Mouse (Mus musculus) cerebellum, adult 9-10 months (tissue): ENCODE measurements around the gene Dtnbp1.

ENCODE experiments used
- DNase-seq: peaks from one replicate; pipeline ENCODE4 v3.0.0; 2022

Gene Dtnbp1

DNA sequence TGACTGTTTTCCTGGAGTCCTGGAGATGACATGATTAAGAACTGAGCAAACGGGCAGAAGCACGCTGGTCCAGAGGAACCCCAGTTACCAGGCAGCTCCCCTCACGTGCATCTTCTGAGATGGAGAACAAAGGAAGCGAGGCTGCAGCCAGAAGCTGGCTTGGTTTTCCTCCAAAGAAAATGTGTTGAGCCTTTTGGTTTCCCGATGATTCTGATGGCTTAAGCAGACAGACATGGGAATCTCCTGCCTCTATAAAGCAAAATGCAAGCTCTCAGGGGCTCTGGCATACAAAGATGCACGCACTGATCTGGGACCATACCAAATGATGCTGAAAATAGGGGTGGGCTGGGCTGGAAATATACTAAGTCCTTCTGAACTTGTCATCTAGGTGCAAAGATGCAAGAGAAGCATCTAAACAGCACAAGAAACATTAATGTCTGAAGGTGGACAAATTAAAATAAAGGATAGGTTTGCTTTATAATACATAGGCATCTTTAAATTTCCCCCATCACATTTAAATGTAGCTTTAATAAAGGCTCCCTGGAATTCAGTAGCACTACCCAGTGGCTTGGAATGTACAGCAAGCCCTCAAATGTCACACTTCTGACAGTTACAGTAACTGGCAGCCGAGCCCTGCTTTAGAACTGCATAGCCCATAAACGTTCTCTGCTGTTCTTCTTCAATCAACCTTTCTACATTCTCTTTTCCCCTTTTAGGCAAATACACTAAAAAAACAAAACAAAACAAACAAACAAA is 54.9 kb downstream of the Dtnbp1 start:
- DNase-seq, result peak; percentile 56

DNA sequence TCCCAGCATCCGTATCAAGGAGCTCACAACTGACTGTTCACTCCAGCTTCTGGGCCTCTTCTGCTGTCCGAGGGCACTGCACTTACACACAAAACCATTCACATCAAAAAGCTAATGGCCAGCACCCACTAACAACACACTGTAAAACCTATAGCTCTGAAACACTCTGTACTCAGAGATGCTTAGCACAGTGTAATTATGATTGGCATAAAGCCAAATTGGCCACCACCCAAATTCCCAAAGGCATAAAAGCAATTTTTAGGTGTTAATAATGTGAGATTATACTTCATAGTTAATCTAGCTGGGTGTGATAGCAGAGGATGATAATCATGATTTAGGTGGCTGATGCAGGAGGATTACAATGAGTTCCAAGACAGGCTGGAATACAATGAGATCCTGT is 58.3 kb downstream of the Dtnbp1 start:
- DNase-seq, result no peak

DNA sequence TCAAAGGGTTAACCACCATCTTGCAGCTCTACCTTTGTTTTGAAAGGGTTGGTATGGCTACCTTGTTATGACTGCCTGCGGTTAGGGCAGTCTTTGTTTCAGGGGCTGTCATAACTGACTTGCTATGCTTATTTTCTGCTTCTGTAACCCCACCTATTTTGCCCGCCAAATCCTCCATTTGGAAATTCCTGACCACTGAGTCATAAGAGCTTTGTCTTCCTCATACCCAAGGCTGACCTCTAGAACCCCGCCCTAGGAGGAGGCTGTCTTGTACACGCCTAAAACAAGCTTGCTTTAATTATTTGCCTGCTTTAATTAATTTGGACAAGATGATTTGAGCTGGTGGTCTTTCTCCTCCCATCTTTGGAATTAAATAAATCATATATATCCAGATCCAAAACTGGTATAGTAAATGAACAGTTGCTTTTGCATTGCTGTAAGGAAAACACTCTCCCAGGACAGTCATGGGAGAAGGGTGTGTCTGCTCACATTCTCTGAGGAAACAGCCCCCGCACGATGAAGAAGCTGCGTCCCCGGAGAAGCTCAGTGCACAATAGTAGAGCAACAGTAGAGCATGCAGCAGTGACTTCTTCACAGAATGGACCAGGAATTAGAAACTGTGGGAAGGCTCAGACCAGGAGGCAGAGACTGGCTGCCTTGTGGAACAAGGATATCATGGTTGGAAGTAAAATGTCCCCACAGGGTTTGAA is 62.5 kb downstream of the Dtnbp1 start:
- no peak for DNase-seq

DNA sequence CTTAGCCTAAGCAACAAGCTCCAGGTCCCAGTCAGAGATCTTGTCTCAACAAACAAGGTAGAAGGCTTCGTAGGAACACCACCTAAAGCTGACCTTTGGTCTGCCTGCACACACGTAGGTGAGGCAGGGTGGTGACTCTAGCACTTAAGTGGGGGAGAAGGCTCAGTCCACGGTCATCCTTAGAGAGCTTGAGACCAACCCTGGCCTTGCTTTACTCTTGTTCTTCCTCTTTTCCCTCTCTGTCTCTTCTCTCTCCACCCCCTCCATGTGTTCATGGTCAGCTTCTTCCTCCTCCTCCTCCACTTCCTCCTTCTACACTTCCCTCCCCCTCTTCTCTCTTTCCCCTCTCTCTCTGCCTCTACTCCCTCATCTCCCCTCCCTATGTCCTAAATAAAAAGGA is 64.3 kb downstream of the Dtnbp1 start:
- no peak for DNase-seq

DNA sequence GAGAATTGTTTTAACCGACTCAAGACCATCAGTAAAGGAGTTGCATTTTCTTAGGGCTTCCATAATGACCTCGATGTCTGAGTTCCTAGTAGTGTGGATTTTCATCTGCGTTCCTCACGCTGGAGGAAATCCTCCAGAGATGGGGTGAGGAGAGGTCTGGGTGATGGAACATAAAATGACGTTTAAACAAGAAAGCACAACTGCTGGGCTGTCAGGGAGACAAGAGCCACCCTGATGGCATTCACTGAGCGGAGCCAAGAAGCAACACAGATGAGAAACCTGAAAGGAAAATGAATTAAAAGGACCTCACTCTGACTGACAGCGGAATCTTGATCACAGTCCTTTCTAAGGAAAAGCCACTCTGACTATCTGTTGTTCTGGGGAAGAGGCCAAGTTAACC is 68.4 kb downstream of the Dtnbp1 start:
- no peak for DNase-seq

DNA sequence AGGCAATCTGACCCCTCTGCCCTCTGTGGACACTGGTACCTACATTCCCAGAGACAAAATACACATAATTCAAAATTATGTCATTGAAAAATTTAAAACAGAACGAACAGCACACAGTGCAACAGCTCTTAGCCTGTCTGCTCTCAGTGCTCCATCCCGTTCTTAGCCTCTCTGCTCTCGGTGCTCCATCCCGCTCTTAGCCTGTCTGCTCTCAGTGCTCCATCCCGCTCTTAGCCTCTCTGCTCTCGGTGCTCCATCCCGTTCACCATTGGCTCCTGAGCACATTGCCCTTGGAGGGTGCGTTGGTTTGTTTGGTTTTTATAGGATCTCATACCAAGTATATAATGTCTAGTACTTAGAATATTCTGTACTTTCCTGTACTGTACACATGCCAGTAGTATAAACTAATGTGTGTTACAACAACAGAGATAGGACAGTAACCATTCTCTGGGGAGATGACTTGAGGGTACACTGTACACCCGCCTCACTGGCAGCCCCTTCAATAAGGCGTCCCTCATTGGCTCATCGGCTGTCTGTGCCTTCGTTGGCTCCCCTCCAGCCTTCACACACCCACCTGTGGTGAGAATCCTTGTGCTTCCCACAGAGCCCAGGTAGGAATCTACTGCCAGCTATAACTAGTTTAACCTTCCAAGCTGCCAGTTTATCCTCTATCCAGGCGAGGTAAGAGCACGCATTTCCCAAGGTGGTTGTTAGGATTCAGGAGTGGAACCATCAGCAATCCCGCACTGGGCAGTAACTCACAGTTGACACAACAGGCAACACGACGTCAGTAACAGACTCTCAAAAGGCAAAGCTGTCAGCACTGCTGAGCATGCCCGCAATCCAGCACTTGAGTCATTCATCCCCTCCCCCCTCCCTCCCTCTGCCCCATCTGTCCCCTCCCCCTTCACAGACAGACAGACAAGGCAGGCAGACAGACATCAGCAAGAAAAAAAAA is 69.4 kb downstream of the Dtnbp1 start:
- DNase-seq, result no peak

DNA sequence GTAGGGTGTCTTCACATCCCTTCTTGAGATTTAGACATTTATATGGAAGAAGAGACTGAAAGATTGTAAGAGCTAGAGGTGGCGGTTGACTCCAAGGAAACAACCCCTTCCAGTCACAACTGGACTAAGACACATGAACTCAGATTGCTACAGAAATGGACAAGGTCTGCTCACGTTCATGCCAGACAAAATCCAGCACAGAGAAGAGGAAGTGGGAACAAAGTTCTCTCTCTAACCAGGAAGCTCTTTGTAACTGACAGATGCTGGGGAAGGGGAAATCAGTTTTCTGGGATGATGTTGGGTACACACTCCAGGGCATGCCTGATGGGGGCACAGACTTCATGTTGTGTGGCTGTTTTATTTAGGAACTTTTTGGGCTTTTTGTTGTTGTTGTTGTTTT is 75.6 kb downstream of the Dtnbp1 start:
- DNase-seq, result no peak

DNA sequence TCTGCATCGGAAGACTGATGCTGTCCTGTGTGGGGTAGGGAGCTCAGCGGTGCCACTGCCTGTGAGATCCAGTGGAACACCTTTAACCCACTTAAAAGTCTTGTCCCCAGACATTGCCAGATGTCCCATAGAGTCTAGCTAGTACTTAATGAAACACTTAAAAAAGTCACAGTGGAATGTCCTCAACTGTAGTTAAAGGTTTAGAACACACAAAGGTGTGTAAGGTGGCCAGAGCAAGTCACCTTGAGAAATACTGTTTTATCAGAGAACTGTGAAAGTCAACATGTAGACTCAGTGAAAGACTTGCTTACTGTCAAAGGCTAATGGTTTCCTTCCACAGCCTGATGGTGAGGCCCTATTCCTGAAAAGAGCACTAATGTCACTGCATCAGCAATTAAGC is 76.8 kb downstream of the Dtnbp1 start:
- no peak for DNase-seq

DNA sequence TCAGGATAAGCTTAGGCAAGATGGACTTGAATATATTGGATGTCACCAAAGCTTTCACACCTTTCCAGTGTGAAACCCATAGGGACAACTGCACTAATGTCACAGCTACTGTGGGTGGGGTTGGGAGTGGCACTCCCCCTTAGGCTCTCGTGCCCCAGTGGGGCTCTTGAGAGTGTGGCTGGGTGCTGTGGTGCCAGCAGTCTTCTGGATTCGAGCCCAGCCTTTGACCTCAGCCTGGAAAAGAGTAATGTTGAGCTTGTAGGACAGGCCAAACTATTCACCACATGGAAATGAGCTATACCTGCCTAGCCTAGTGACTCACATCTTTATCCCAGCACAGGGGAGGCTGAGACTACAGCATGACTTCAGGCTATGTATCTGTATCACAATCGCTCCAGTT is 77.9 kb downstream of the Dtnbp1 start:
- no peak for DNase-seq

DNA sequence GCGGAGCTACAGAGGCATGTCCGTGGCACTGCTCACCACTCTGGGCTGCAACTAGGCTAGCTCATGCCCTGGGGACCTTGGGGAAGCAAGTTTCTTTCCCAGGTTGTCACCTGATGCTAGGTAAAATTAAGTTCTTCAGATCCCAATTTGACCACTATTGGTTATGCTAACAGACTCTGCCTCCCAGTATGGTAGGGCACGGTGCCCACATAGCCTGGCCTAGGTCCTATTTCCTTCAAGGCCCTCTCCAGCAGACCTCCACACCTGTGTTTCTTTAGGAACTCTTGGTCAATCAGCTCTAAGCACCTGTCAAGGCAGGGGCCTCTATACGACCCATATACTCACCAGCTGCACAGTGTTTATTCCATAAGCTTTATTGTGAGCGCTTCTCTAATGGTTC is 80.2 kb downstream of the Dtnbp1 start:
- DNase-seq, result peak; percentile 54

DNA sequence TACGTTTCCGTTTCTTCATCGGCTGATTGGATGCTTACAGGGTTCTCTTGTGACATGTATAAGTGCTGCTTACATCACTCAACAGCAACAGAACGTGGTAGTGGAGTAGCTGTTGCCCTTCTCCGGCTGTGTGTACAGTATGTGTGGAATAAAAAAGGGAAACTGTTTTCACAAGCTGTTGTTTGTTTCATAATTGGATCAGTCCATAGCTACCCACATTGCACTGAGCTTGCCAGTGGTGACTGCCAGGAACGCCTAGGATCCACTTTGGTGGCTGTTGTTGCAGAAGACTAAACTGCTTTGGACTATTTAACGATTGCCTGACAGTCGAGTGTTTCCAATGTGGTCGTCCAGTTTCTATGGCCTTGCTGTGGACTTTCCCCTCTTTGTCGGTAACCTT is 80.9 kb downstream of the Dtnbp1 start:
- no peak for DNase-seq

DNA sequence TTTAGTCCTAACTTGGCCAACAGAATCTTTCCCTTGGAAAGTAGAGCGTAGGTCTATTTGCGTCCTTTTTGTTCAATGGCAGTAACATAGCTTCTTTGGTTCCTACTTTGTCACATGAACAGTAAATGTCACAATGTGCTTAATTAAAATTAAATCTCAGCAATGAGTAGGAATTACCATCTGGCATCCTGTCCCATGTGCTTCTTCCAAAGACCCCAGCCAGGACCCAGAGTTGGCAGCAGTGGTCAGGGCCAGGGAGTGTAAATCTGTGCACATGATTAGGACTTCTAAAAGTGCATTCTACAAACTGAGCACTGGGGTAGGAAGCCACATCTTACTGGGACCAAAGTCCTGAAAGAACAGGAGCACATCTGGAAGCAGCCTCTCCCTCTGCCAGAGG is 83.7 kb downstream of the Dtnbp1 start:
- no peak for DNase-seq

DNA sequence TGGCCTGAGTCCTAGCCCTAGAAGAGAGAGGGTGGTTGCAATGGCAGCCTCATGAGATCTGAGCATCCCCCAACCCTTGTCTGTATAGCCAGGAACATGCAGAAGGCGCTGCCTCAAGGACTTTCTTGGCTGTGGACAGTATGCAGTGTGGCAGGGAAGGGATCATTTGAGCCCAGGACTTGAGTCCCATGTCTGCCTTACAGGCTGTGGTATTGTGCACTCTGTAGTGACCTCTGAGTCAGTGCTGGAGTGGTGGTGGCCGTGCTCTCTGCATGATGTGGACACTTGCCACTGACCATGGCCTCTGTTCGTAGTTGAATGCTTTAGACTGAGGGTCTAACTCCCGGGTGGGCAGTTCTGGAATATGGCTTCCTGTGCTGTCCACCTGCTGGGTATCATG is 84.7 kb downstream of the Dtnbp1 start:
- no peak for DNase-seq

DNA sequence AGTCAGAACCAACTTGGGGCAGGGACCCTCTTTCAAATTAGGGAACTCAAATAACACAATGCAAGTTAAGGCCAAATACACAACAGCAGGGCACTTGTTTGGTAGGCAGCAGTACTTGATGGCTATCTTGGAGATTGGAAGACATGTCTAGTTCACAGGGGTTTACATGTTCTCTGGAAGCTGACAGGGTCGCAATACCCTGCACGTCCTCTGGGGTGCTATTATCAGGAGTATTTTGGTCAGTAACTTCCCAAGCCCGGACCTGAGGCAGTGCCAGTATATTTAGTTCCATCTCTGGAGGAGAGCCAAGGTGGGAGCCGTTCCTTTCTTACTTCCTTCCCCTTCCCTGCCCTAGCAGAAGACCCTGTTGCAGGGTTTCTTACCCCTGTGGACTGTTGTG is 86.0 kb downstream of the Dtnbp1 start:
- no peak for DNase-seq

DNA sequence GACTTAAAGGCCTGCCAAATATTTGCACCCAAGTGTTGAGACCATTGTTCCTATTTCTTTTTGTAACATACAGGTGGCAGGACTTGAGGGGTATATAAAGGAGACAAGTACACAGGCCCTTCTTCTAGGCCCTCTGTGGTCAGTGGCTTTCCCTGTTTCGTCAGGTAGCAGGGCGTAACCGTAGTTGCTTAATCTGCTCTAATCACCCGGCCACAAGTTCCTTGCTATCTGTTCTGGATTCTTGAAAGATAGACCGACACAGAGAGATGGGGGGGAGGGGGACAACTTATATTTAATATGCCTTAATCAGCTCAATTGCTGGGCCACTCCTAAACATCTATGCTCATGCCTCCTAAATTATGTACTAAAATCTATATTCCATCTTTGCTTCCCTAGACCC is 86.6 kb downstream of the Dtnbp1 start:
- no peak for DNase-seq

DNA sequence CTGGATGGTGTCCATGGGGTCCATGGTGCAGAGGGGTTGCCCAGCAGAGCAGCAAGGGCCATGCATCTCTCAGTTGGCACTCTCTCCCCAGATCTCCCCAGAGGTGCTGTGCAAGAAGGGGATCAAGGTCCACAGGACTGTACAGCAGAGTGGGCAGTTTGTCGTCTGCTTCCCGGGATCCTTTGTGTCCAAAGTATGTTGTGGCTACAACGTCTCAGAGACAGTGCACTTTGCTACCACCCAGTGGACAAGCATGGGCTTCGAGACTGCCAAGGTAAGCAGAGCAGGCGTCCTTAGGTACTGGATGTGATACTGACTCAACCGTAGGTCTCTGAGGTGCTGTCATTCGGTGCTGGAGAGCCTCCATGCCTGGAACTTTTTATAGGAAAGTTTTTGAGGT is 88.4 kb downstream of the Dtnbp1 start:
- DNase-seq, result no peak

DNA sequence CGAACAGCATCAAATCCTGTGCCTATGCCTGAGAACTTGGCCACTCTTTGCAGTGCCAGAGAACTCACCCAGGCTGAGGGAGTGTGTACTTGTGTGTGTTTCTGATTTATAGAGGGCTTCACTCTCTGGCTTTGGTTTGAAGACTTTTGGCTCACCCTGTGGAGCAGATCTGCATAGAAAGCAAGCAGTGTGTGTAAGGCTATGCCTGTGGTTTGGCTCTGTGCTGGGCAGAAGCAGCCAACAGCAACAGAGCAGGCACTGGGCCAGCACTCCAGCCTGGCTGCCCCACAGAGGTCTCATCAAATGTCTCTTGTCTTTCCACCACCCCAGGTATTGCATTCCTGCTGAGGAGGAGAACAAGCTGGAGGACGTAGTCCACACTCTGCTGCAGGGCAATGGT is 89.1 kb downstream of the Dtnbp1 start:
- DNase-seq, result peak; percentile 77

DNA sequence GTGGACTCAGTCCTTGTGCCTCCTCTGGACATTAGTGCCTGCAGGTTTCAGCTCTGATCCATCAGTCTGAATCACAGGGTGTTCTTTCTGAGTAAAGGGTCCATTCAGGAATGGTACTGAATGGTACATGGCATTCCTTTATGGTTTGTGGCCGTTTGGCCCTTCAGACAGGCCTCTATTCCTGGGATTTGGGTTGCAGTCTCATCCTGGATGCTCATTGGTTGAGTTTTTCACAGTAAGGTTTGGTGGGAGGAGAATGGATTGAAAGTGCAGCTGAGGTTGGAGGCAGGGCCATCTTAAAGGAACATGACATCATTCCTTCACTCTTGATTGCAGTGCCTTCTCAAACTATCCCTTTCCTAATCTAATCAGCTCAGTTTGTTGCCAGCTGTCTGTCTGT is 93.2 kb downstream of the Dtnbp1 start:
- DNase-seq, result no peak

DNA sequence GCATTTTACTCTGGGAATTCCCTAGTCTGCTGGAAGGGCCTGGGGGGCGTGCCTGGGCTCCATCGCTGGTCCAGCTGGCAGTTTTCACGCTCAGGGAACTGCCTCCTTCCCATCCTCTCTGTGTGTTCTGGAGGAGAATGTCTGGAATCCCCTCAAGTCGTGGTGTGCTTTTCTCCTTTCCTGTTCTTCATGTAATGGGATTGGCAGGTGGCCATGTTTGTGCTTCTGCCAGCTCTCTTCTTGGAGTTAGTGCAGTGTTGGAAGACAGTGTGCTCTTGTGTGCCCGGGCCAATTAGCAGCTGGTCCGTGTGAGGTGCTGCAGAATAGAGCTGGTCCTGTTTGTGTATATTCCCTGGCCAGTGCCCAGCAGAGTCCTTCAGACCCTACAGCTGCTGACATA is 94.2 kb downstream of the Dtnbp1 start:
- peak; percentile 94 for DNase-seq

DNA sequence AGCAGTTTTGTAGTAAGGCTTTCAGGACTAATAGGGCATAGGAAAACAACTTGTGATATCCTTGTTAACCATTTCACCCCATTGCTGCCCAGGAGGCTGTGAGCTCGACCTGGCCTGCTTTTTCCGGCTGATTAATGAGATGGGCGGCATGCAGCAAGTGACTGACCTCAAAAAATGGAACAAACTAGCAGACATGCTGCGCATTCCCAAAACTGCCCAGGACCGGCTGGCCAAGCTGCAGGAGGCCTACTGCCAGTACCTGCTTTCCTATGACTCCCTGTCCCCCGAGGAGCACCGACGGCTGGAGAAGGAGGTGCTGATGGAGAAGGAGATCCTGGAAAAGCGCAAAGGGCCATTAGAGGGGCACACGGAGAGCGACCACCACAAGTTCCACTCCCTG is 95.8 kb downstream of the Dtnbp1 start:
- peak; percentile 86 for DNase-seq

DNA sequence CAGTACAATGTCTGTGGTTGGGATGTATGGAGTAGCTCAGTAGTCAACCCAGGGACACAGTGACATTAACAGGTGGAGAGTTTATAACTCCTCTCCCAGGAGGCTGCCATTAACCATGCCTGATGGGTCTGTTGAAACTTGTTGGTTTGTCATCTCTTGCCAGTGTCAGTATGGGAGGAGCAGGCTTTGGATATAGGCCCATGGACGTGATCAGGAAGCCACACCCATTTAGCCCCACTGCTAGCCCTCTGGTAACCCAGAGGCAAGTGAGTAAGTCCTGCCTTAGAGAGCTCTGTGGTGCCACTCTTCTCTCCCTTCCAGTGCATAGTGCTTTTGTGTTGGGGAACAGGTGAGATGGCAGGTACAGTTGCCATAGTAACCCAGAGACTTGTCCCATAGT is 97.7 kb downstream of the Dtnbp1 start:
- DNase-seq, result no peak

DNA sequence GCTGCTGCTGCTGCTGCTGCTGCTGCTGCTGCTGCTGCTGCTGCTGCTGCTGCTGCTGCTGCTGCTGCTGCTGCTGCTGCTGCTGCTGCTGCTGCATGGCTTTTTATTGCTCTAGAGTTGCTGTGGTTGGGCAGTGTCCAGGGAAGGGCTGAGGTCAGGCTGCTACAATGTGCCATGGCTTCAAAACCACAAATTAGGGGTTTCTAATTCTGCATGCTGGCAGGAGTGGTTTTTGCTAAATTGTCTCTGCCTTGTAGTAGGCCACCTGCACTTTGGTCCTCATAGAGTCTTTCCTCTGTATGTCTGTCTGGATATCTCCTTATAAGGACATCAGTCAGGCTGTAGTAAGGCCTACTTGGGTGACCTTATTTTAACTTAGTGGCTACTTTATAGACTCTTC is 98.5 kb downstream of the Dtnbp1 start:
- DNase-seq, result no peak

DNA sequence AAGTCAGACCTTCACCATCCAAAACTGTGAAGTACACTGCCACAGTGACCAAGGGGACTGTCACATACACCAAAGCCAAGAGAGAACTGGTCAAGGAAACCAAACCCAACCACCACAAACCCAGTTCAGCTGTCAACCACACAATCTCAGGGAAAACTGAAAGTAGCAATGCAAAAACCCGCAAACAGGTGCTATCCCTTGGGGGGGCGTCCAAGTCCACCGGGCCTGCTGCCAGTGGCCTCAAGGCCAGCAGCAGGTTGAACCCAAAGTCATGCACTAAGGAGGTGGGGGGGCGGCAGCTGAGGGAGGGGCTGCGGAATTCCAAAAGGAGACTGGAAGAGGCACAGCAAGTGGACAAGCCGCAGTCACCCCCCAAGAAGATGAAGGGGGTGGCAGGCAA is 99.6 kb downstream of the Dtnbp1 start:
- no peak for DNase-seq

DNA sequence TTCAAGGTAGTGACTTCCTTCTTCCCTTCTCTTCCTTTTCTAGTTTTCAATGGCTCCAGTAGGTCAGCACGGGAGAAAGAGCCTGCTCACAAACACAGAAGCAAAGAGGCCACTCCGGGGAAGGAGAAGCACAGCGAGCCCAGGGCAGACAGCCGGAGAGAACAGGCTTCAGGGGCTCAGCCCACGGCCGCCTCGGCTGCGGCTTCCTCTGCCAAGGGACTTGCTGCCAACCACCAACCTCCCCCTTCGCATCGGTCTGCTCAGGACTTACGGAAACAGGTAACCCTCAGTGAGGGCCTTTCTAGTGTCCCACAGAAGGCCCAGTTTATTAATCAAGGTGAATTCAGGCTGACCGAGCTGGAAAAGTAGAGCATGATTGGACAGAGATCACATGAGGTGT is 105.7 kb downstream of the Dtnbp1 start:
- DNase-seq, result no peak
